Mouse (Mus musculus) midbrain, postnatal 0 days (tissue): ENCODE results near the gene Col23a1. TPM values are rescaled to one million over a fixed set of nuclear protein-coding genes. Genes with fewer than 3 reads are reported as not detected.

Experiments
- ATAC-seq: fragments of 200-750 bp; cut with Nextera tagmentation; 2 replicates; pipeline ENCODE4 v1.8.0; 2017; ENCODE audit warnings: moderate number of reproducible peaks, mild to moderate bottlenecking, moderate TSS enrichment, moderate library complexity; ENCODE audit not compliant: low FRiP score
- DNase-seq: peaks from one replicate; pipeline ENCODE4 v3.0.0-alpha.2; 2015; ENCODE audit warnings: low spot score
- H3K27ac ChIP-seq: fragments of 300-500 bp; sonication (generic); 2 replicates; pipeline ENCODE4 v1.5.1; 2014; ENCODE audit warnings: low read depth, mild to moderate bottlenecking, low read length, mixed read lengths
- H3K27me3 ChIP-seq: fragments of 300-500 bp; sonication (generic); 2 replicates; pipeline ENCODE4 v1.6.1; 2014; ENCODE audit warnings: low read length, control low read depth, mixed read lengths; ENCODE audit not compliant: insufficient read depth
- H3K36me3 ChIP-seq: fragments of 300-500 bp; sonication (generic); 2 replicates; pipeline ENCODE4 v1.6.1; 2014; ENCODE audit warnings: low read length, control low read depth, mixed read lengths; ENCODE audit not compliant: insufficient read depth
- H3K4me1 ChIP-seq: fragments of 300-500 bp; sonication (generic); 2 replicates; pipeline ENCODE4 v1.6.1; 2014; ENCODE audit warnings: mild to moderate bottlenecking, control low read depth, antibody characterized with exemption, low read length, mixed read lengths; ENCODE audit not compliant: insufficient read depth
- H3K4me2 ChIP-seq: fragments of 300-500 bp; sonication (generic); 2 replicates; pipeline ENCODE4 v1.6.1; 2014; ENCODE audit warnings: low read depth, mild to moderate bottlenecking, low read length, mixed read lengths; ENCODE audit not compliant: poor library complexity, severe bottlenecking
- H3K4me3 ChIP-seq: fragments of 300-500 bp; sonication (generic); 2 replicates; pipeline ENCODE4 v1.5.1; 2014; ENCODE audit warnings: low read depth, mild to moderate bottlenecking, low read length, moderate library complexity
- H3K9ac ChIP-seq: fragments of 300-500 bp; sonication (generic); replicated peaks from 2 replicates; pipeline ENCODE4 v1.6.1; 2014; ENCODE audit warnings: mild to moderate bottlenecking, low read length, moderate library complexity, mixed read lengths; ENCODE audit not compliant: poor library complexity, severe bottlenecking
- H3K9me3 ChIP-seq: fragments of 300-500 bp; sonication (generic); 2 replicates; pipeline ENCODE4 v1.6.1; 2016; ENCODE audit warnings: low read length, control low read depth
- CTCF ChIP-seq: IDR thresholded peaks from 2 replicates; pipeline ENCODE4 v1.5.1; 2016; ENCODE audit warnings: antibody characterized with exemption, mild to moderate bottlenecking
- WGBS: fragments of 180-500 bp; shearing (Covaris S2); extraction: QIAGEN DNeasy Blood & Tissue Kit; methylation state at CpG from one replicate; pipeline ENCODE4 v1.1.7; 2014; 5-methylcytosine and 5-hydroxymethylcytosine counted together
- polyA plus RNA-seq: library from polyadenylated mRNA; unstranded; fragments of >200 nt; fragmentation: Nextera tagmentation; extraction: Ambion mirVana; gene quantifications from 2 replicates; pipeline ENCODE4 v1.2.1, GENCODE M21; 2015
- total RNA-seq: library from RNA; depleted of rRNA; stranded (reverse); fragments of >200 nt; gene quantifications from 2 replicates; pipeline ENCODE4 v1.2.3, GENCODE M21; 2014

Gene Col23a1
- total and polyA plus RNA-seq, 2 experiments from 2014 or later, result 4.5 to 13.5 TPM

DNA sequence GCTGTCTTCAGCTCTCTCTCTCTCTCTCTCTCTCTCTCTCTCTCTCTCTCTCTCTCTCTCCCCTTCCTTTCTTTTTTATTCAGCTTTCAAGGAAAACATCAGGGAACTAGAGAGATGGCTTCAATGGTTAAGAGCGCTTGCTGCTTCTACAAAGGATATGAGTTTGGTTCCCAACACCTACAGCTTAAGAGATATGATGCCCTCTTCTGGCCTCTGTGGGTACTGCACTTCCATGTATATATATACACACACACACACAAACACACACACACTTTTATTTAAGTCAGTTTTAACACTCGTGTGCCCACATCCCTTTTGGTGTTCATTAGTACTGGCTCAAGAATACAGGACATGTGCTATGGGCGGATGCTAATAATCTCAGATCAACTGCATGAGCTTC is 228.4 kb downstream of the Col23a1 start:
- ATAC-seq, result no peak
- no peaks in the 10 kb centered on the region for H3K4me1 ChIP-seq
- H3K4me3 ChIP-seq, result no peak overlapping the region
- H3K27ac ChIP-seq, result no peak overlapping the region
- no peak overlapping the region for H3K4me2 ChIP-seq
- DNase-seq, result peak; percentile 26
- no peaks in the 10 kb centered on the region for H3K36me3 ChIP-seq
- no peaks in the 10 kb centered on the region for H3K27me3 ChIP-seq
- WGBS, result 98% methylated on average over 3 of the region's 3 CpGs
- no peaks in the 10 kb centered on the region for H3K9me3 ChIP-seq
- H3K9ac ChIP-seq, result no peak overlapping the region
- TF ChIP-seq CTCF, result peak; percentile 57

DNA sequence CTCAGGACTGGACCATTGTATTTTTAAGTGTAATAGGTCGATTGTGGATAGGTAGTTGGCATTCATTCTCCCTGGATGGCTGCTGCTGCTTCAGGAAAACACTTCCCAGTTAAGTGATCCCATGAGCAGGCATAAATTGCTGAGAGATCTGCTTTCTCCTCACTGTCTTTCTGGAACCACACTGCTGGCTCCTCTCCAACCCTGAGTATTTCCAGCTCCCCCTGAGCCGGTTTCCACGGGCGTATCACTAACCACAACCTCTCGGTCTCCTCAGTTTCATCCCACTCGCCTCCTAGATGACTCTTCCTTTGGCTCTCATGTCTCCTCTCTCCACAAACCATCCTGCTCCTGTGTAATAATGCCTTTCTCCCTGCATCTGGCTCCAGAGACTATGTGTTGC is 228.9 kb downstream of the Col23a1 start:
- H3K9ac ChIP-seq, result no peak overlapping the region
- WGBS, result 85% methylated on average over 6 of the region's 6 CpGs
- H3K4me2 ChIP-seq, result no peak overlapping the region
- no peaks in the 10 kb centered on the region for H3K27me3 ChIP-seq
- no peak for ATAC-seq
- no peak overlapping the region for H3K27ac ChIP-seq
- TF ChIP-seq CTCF, result no peak
- no peaks in the 10 kb centered on the region for H3K9me3 ChIP-seq
- no peak overlapping the region for H3K4me3 ChIP-seq
- no peaks in the 10 kb centered on the region for H3K4me1 ChIP-seq
- no peaks in the 10 kb centered on the region for H3K36me3 ChIP-seq
- DNase-seq, result no peak

DNA sequence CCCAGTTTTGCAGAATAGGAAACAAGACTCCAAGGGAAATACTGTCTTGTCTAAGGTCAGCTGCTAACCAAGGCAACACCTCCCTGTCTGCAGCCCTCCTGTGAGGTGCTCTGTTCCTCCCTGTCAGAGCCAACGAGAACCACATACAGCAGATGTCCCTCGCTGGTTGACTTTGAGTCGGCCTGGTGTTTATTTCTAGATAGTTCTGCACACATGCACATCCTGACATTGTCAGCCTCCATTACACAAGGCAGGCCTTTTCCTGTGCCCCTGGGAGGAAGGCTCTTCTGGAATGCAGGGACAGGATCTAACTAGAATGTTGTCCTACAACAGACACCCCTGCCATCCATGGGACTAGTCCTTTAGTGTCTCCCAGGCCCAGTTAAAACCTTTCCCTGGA is 231.7 kb downstream of the Col23a1 start:
- no peak for ATAC-seq

DNA sequence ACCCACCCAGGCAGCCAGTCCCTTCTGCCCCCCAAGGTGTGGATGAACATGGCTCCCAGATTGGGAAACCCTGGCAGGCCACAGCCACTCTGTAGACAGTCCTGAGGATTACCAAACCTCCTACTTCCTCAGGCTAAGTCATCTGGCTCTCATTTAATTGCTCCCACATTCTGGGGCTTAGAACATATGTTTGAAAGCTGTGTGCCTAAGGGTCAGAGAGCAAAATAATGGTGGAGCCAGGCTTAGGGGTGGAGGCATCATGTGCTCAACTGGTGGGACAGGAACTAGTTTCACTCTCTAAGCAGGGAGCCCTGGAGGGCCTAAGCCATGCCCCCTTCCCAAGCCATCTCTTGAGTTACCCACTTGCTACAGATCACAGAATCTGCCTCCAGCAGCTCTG is 233.5 kb downstream of the Col23a1 start:
- no peak overlapping the region for H3K4me3 ChIP-seq
- ATAC-seq, result no peak
- H3K36me3 ChIP-seq, result no peaks in the 10 kb centered on the region
- H3K4me1 ChIP-seq, result no peaks in the 10 kb centered on the region
- no peaks in the 10 kb centered on the region for H3K9me3 ChIP-seq
- H3K9ac ChIP-seq, result no peak overlapping the region
- H3K27me3 ChIP-seq, result no peaks in the 10 kb centered on the region
- no peak for TF ChIP-seq CTCF
- no peak overlapping the region for H3K4me2 ChIP-seq
- no peak overlapping the region for H3K27ac ChIP-seq
- no peak for DNase-seq

More for the DNA sequence above, 231.7 kb downstream of the Col23a1 start:
- no peaks in the 10 kb centered on the region for H3K36me3 ChIP-seq
- DNase-seq, result no peak
- no peak for TF ChIP-seq CTCF
- H3K4me3 ChIP-seq, result no peak overlapping the region
- no peaks in the 10 kb centered on the region for H3K27me3 ChIP-seq
- H3K27ac ChIP-seq, result no peak overlapping the region
- H3K4me2 ChIP-seq, result no peak overlapping the region
- H3K9ac ChIP-seq, result no peak overlapping the region
- no peaks in the 10 kb centered on the region for H3K4me1 ChIP-seq
- no peaks in the 10 kb centered on the region for H3K9me3 ChIP-seq
- 83% methylated on average over 3 of the region's 3 CpGs for WGBS

DNA sequence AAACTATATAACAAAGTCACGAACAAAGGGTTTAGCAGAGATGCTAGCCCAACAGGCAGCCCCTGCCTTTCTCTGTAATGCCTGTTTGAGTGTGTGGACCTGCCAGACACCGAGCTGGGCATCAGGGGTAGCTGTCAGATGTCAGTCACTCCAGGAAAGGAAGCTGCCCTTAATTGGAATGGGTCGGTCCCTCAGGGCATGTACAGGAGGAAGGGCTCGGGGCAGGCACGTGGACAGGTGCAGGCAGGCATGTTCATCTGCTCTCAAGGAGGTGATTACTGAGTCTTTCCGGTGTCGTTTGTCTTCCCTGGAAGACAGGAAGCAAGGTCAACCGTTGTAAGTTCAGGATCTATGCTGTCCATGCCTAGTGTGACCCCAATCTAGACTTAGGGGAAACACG is 233.9 kb downstream of the Col23a1 start:
- ATAC-seq (no peak), DNase-seq (no peak)
- Histone ChIP-seq H3K9me3 (no peaks in the 10 kb centered on the region), H3K36me3 (no peaks in the 10 kb centered on the region), H3K4me3 (no peak overlapping the region), H3K27ac (no peak overlapping the region), H3K4me1 (no peaks in the 10 kb centered on the region), H3K4me2 (no peak overlapping the region), H3K9ac (no peak overlapping the region), H3K27me3 (no peaks in the 10 kb centered on the region)
- WGBS, result 81% methylated on average over 9 of the region's 9 CpGs
- no peak for TF ChIP-seq CTCF

DNA sequence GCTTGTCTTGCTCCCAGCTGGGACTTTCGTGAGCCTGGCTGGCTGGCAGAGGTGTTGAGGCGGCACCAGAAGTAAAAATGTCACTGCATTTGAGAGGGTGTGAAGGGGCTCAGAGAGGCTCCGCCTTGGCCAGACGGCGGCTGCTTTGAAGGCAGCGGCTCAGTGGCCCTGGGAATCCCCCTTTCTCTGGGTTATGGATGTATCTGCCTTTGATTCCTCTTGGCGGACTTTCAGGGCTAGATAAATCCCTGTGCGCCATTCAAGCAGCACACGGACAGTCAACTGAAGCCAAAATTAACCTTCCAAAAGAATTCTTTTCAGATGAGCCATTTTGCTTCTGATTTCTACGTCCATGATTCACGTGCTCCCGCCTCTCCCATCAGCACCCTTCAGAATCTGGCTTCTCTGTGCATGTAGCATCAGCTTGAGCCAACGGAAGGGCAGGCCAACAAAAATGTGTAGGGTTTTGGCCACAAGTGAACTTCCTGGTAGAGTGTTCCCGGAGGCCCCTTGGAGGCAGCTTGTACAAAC is 237.0 kb downstream of the Col23a1 start:
- DNase-seq, result peak; percentile 53
- no peak for TF ChIP-seq CTCF
- Histone ChIP-seq H3K36me3 (no peaks in the 10 kb centered on the region), H3K4me1 (no peaks in the 10 kb centered on the region), H3K4me3 (no peak overlapping the region), H3K4me2 (no peak overlapping the region), H3K9ac (no peak overlapping the region), H3K27ac (no peak overlapping the region), H3K27me3 (no peaks in the 10 kb centered on the region), H3K9me3 (no peaks in the 10 kb centered on the region)
- no peak for ATAC-seq
- WGBS, result 46% methylated on average over 14 of the region's 14 CpGs
